Mouse (Mus musculus) cerebellum, adult 2 months (tissue): ENCODE results near the gene Cars2. TPM values are rescaled to one million over a fixed set of nuclear protein-coding genes. Genes with fewer than 3 reads are reported as not detected.

Source experiments
- DNase-seq, 2 experiments: peaks; one replicate each; pipeline ENCODE4 v3.0.0; 2021
- H3K27ac ChIP-seq: fragments of 200-500 bp; 2 replicates; pipeline ENCODE4 v1.5.1; 2012; ENCODE audit warnings: low read length, control low read depth, inconsistent platforms; ENCODE audit not compliant: insufficient read depth
- H3K27me3 ChIP-seq: fragments of 200-500 bp; 2 replicates; pipeline ENCODE4 v1.6.1; 2012; ENCODE audit warnings: inconsistent platforms, mild to moderate bottlenecking, low read length, moderate library complexity; ENCODE audit not compliant: control insufficient read depth, insufficient read depth
- H3K4me1 ChIP-seq: fragments of 200-500 bp; 2 replicates; pipeline ENCODE4 v1.6.1; 2011; ENCODE audit warnings: low read length; ENCODE audit not compliant: control insufficient read depth, insufficient read depth
- H3K4me3 ChIP-seq: fragments of 200-500 bp; replicated peaks from 2 replicates; pipeline ENCODE3; 2011; ENCODE audit warnings: mild to moderate bottlenecking, low read depth, low read length, control low read depth; ENCODE audit not compliant: insufficient read depth
- CTCF ChIP-seq: fragments of 200-500 bp; IDR thresholded peaks from 2 replicates; pipeline ENCODE4 v1.5.1; 2011; ENCODE audit warnings: low read depth, mild to moderate bottlenecking, control low read depth, low read length, moderate library complexity, borderline replicate concordance; ENCODE audit not compliant: insufficient read depth
- POLR2A ChIP-seq: fragments of 200-500 bp; IDR thresholded peaks from 2 replicates; pipeline ENCODE4 v1.6.1; 2011; ENCODE audit warnings: low read length, control low read depth, borderline replicate concordance; ENCODE audit not compliant: insufficient read depth
- WGBS: fragments of 180-500 bp; shearing (Covaris S2); methylation state at CpG from one replicate; pipeline ENCODE4 v1.1.7; 2018; 5-methylcytosine and 5-hydroxymethylcytosine counted together
- polyA plus RNA-seq: library from polyadenylated mRNA; depleted of rRNA; stranded (reverse); fragments of >200 nt; gene quantifications from 2 replicates; pipeline ENCODE4 v1.2.3, GENCODE M21; 2012

Cars2 gene
- polyA plus RNA-seq, 1 experiment: 27.4 TPM

DNA sequence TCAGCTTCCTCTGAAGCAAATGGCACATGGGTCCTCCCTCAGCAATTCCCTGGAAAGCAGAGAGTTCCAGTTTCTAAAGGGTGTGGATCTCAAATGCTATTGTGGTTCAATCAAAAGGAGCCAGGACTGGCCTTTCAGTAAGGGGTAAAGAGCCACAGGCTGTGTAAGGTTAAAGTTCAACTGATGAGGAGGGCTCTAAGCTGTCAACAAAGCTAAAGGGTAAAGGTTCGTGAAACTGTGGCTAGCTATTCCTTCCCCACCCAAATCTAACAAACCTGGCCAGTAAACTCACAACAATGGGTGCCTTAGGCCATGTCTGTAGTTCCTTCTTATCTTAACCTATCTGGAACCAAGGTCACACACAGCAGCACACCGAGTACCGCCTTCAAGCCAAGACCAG is 68.7 kb downstream of the Cars2 start:
- DNase-seq: no peak
- no peaks in the 10 kb centered on the region for H3K4me1 ChIP-seq
- TF ChIP-seq POLR2A (no peak), CTCF (no peak)
- H3K27me3 ChIP-seq: peaks cover 2% of the 10 kb centered on the region; the same call in 1 of the 2 replicates
- WGBS: 58% methylated on average over 3 of the region's 3 CpGs
- no peak overlapping the region for H3K27ac ChIP-seq
- no peak overlapping the region for H3K4me3 ChIP-seq

DNA sequence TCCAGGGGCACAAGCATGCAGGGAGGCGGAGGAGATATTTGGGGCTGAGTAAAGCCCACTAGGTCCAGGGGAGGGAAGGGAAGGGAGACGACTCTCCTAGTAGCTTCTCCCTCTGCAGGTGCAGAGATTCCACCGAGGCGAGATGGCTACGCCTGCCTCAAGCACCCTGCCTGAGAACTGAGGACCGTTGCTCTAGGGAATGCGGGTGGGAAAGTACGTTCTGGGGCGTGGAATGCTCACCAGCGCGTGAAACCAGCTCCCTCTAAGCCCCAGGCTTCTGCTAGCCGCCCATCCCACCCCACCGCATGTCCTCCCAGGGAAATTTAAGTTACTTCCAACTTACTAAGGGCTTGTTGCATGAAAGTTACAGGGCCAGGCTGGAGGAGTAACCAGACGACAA is 71.0 kb downstream of the Cars2 start:
- WGBS: 22% methylated on average over 14 of the region's 14 CpGs
- no peak for TF ChIP-seq POLR2A
- no peak for TF ChIP-seq CTCF
- Histone ChIP-seq H3K4me1 (no peaks in the 10 kb centered on the region), H3K4me3 (no peak overlapping the region), H3K27ac (no peak overlapping the region), H3K27me3 (peaks cover 2% of the 10 kb centered on the region; the same call in 1 of the 2 replicates)
- DNase-seq: no peak

DNA sequence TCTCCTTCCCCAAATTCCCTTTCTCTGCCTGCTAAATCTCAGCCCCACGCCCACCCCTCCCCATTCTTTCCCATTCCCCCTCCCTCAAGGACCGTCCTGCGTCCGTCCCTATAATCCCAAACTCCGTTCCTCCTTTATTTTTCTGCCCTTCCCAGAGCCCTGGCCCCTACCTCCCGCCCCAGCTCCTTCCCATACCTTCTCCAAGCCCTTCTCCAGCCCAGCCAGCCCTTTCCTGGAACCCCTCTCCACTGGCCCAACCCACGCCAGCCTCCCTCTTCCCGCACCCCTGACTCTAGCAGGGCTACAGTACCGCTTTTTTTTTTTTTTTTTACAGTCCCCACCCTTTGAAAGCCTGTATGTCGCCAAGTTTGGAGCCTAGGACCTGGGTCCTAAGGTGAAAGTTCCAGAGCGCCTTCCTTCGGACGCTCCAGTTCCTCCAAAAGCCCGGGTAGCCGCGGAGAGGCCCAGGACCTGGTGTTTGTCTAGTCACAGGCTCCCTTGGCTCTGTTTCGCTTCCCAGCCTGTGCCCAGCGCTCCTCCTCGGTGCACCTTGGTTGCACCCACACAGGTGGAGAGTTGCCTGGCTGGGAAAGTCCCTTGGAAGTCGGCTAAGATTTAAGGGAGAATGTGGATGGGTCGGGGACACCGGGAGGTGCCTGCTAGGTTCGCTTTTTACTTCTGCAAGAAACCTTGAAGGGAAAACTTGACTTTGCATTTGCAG is 71.6 kb downstream of the Cars2 start:
- DNase-seq: no peak
- Histone ChIP-seq H3K4me3 (no peak overlapping the region), H3K4me1 (no peaks in the 10 kb centered on the region), H3K27ac (no peak overlapping the region), H3K27me3 (peaks cover 2% of the 10 kb centered on the region; the same call in 1 of the 2 replicates)
- WGBS: 8% methylated on average over 23 of the region's 23 CpGs
- TF ChIP-seq CTCF (no peak), POLR2A (no peak)

DNA sequence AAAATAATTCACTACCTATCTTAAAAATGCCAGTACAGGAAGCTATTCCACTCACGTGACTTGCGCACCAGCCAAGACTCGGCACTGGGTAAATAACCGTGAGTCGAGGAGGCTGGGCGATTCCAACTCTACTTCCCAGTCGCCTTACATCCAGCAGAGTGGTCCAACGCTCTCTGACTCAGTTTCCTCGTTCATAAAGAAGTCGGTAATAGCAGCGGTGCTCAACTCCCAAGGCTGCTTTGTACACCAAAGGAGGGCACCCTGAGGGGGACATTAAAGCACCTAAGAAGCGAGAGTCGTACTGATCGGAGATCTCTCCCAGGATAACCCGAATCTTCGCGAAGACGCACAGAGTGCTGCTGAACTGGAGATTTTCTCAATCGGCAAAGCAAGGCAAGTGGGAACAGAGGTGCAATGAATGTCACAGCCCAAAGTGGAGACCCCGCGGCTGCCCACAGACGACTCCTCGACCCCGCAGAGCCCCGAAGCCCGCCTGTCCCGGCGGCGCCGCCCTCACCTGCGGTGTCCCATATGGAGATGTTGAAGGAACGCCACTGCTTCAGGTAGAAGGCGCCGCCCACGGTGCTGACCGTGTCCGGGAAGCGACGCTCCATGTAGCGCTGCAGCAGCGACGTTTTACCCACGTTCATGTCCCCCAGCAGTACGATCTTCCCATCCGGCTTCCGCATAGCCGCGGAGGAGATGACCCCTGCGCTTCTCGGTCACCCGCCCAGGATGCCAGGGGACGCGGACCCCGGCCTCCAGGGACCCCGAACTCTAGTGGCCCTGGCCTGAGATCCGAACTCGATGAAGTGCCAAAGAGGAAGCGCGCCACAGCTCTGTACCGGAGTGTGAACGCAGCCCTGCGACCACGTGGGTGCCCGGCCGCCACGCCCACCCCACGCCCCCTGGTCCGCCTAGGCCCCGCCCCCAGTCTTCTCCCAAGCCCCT is 72.5 kb downstream of the Cars2 start, which contains the start of gene Rab20:
Gene Rab20, minus strand, starts transcription at position 900 of the 951 bp plus-strand sequence.
- Histone ChIP-seq H3K27me3 (peaks cover 2% of the 10 kb centered on the region; the same call in 1 of the 2 replicates), H3K4me3 (peak within 1 kb of the TSS; percentile 30), H3K4me1 (no peaks in the 10 kb centered on the region), H3K27ac (no peak within 1 kb of the TSS)
- WGBS: under 1% methylated on average over 69 of the region's 69 CpGs
- peak in 1 of 2 experiments; percentile 19 for DNase-seq
- TF ChIP-seq POLR2A (no peak), CTCF (no peak)

DNA sequence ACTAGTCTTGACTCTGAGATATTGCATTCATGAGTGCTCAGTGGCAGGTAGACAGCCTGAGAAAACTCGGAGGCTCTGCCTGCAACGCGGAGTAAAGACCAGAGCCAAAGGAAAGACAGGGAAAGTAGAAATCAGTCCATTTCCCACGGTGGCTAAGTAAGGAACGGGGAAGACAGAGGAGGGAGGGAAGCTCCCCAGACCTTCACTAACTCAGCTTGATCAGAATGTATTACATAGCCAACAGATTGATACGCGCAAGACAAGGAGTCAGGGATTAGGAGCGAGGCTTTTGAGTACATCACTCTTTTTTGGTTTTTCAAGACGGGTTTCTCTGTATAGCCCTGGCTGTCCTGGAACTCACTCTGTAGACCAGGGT is 73.4 kb downstream of the Cars2 start:
- H3K4me1 ChIP-seq: no peaks in the 10 kb centered on the region; the same call in 1 of the 2 replicates
- H3K27me3 ChIP-seq: peaks cover 2% of the 10 kb centered on the region; the same call in 1 of the 2 replicates
- WGBS: 13% methylated on average over 9 of the region's 9 CpGs
- H3K27ac ChIP-seq: no peak overlapping the region
- no peak for DNase-seq
- no peak overlapping the region for H3K4me3 ChIP-seq
- TF ChIP-seq CTCF: no peak
- TF ChIP-seq POLR2A: no peak

DNA sequence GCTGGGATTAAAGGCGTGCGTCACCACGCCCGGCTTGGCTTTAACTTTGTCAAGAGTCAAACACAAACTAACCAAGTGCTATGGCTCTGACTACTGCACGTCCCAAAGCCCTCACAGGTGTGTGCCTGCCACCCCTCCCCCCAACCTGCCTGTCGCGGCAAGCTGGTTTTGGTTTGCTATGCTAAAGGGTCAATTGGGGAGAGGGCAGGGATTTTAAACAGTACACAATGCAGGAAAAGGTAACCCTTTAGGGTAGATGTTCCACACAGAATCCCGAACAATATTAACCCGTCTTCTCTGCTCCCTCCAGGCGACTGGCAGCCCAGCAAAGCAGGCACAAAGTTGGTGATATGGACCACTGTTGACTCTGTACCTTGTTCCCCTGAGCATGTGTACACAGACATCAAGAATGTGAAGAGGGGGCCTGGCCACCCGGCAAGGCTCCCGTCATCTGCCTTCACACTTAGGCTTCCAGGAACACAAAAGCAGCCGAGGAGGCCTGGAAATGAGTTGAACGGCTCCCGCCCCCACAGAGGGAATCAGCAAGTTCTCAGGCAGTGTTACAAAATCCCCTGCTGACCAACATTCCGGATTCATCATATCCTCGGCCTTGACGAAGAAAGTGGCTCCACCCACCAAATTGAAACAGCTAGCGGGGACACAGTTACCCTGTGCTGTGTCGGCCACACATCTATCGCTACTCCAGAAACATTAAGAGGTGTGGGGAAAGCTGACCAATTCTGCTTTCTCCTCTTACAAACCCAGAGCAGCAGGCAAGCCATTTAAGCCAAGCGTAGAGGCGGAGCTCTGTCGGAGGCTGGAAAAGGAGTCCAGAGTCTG is 74.0 kb downstream of the Cars2 start:
- no peak for DNase-seq
- WGBS: 20% methylated on average over 24 of the region's 24 CpGs
- Histone ChIP-seq H3K27me3 (peaks cover 2% of the 10 kb centered on the region; the same call in 1 of the 2 replicates), H3K4me3 (no peak overlapping the region), H3K27ac (no peak overlapping the region), H3K4me1 (no peaks in the 10 kb centered on the region; the same call in 1 of the 2 replicates)
- TF ChIP-seq CTCF (no peak), POLR2A (no peak)

DNA sequence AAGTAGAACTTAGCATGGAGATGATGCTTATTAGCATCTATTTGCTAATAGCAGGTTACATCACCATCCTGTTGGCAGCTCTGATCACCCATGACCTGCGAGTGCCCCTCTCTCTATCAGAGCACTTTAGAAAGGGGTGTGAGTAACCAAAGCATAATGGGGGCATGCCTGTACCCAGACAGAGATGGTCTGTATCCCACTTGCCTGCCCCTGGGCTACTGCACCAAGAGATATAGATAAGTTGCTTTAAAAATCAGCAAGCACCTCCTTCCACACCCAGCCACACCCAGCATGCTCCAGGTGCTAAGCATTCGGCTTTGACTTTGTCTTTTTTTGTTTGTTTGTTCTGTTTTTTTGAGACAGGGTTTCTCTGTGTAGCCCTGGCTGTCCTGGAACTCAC is 74.7 kb downstream of the Cars2 start:
- Histone ChIP-seq H3K4me1 (no peaks in the 10 kb centered on the region; the same call in 1 of the 2 replicates), H3K4me3 (no peak overlapping the region), H3K27me3 (peaks cover 2% of the 10 kb centered on the region; the same call in 1 of the 2 replicates), H3K27ac (no peak overlapping the region)
- 34% methylated on average over 2 of the region's 2 CpGs for WGBS
- no peak for DNase-seq
- no peak for TF ChIP-seq CTCF

DNA sequence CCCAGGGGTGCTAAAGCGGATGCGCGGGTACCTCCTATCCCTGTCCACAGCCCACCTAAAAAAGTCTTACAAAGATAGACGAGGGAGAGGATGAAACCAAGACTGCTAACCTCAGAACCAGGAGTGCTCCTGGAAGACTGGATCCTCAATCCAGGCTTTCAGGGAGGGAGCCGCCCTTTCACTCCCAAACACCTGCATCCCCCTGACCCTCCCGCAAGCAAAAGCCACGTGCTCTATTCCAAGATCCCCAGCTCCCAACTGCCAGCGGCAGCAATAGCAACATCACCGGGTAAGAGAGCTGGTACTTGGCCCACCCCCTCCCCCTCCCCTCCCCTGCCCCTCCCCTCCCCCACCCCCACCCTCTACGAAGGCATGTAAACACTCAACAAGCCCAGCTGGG is 75.2 kb downstream of the Cars2 start:
- no peak overlapping the region for H3K27ac ChIP-seq
- H3K27me3 ChIP-seq: peaks cover 2% of the 10 kb centered on the region; the same call in 1 of the 2 replicates
- H3K4me3 ChIP-seq: no peak overlapping the region
- no peak for DNase-seq
- TF ChIP-seq POLR2A: no peak
- no peak for TF ChIP-seq CTCF
- no peaks in the 10 kb centered on the region; the same call in 1 of the 2 replicates for H3K4me1 ChIP-seq
- 28% methylated on average over 9 of the region's 10 CpGs for WGBS
